Mouse (Mus musculus): ENCODE results near the gene Slit3.

DNA sequence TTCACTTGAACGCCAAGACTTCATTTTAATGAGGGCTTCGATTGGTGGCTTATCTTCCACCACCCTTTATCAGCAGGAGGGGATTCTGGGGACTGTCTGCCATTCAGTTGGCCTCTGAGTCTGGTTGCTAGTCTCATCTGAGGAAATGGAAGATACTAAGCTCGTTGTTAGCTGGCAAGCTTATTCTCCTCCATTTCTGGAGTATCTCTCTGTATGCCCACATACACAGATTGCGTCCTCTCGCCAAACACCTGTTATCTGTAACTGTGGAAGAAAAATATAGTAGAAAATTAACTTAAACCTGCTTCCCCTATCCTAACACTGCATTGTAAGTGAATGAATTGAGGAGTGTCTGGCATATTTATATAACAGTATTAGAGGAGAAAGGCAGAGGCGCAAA, 240.0 kb downstream of the Slit3 start:
- TF ChIP-seq TAL1 (conservative IDR thresholded peaks at IDR 0.05; ENCODE audit: low read depth, low read length) (no peak), CTCF (IDR thresholded peaks at IDR 0.05; ENCODE audit: low read depth, low read length) (no peak), POLR2AphosphoS5 (IDR thresholded peaks at IDR 0.05; ENCODE audit: insufficient replicate concordance, low read depth, low read length) (no peak), GATA1 (IDR thresholded peaks at IDR 0.05; ENCODE audit: borderline replicate concordance, low read length) (no peak), GATA2 (IDR thresholded peaks at IDR 0.05; ENCODE audit: borderline replicate concordance, low read depth, low read length) (no peak)

Data from G1E (cell line).